In genomic region chr17:67512699-67513450, GRCm38 (mm10) we compare ENCODE assay signal across 8 mouse cellular contexts.
DNase-seq lines count a peak whose midpoint lies in the region; ATAC-seq lines count a peak whose summit lies in the region.

No protein-coding gene starts in this region.

- H3K36me3 ChIP-seq in megakaryocyte, embryonic 14.5 days (replicated peaks; ENCODE audit: low read length), result no peaks in the 10 kb centered on the region
- no peaks in the 10 kb centered on the region for H3K36me3 ChIP-seq in limb, embryonic 13.5 days

- H3K9me3 ChIP-seq in megakaryocyte, embryonic 14.5 days, result peaks cover 23% of the 10 kb centered on the region; the same call in 1 of the 2 replicates
- no peaks in the 10 kb centered on the region for H3K9me3 ChIP-seq in limb, embryonic 13.5 days

- H3K4me2 ChIP-seq in limb, embryonic 13.5 days (replicated peaks), result no peak overlapping the region

- DNase-seq in heart, postnatal 36 days, result peak; percentile 63 to 71
- DNase-seq in skeletal muscle tissue, adult 2 months (ENCODE audit: low read depth, low spot score), result peak; percentile 66
- no peak for DNase-seq in right cerebral cortex, postnatal 14 days
- no peak for DNase-seq in layer of hippocampus, postnatal 10 days (ENCODE audit: low spot score in 2 of 2)

- WGBS in limb, embryonic 13.5 days, result 69% methylated on average over 6 of the region's 6 CpGs

- H3K27me3 ChIP-seq in megakaryocyte, embryonic 14.5 days (replicated peaks), result no peaks in the 10 kb centered on the region
- no peaks in the 10 kb centered on the region for H3K27me3 ChIP-seq in limb, embryonic 13.5 days

- peak overlapping the region; percentile 21 for H3K4me3 ChIP-seq in megakaryocyte, embryonic 14.5 days (replicated peaks)
- no peak overlapping the region for H3K4me3 ChIP-seq in limb, embryonic 13.5 days

- intact Hi-C loops in heart, postnatal 36 days (cut with DNase I), result loop anchor here (2.0 kb wide), 2 partner anchors 102 to 158 kb away; partner anchors contain the start of gene Ptprm

- peaks cover 7% of the 10 kb centered on the region for H3K4me1 ChIP-seq in megakaryocyte, embryonic 14.5 days
- H3K4me1 ChIP-seq in limb, embryonic 13.5 days, result peaks cover 11% of the 10 kb centered on the region; the same call in 1 of the 2 replicates

- H3K9ac ChIP-seq in limb, embryonic 13.5 days, result no peak overlapping the region

- ATAC-seq in megakaryocyte, adult 5-6 weeks (ENCODE audit: poor library complexity, severe bottlenecking), result no peak
- no peak for ATAC-seq in limb, embryonic 13.5 days (ENCODE audit: low FRiP score, low read depth)
- ATAC-seq in CD4-positive, CD25-positive, alpha-beta regulatory T cell, adult 4 months, result no peak

- 0 out of 2 replicates have a peak overlapping the region, but pooled peaks have one; percentile 33 for H3K27ac ChIP-seq in limb, embryonic 13.5 days

Comparison
In these comparisons a context has a peak if more than half of its experiments do, and no peak if none do; other contexts are left out.
1. DNase-seq: peak in heart, postnatal 36 days (2 of 2) and skeletal muscle tissue, adult 2 months (single experiment); none in right cerebral cortex, postnatal 14 days (single experiment) and layer of hippocampus, postnatal 10 days (0 of 2).